Mouse (Mus musculus) spleen, postnatal 10 days (tissue): ENCODE data around the gene Gm17332.
A peak's percentile ranks its signal among the peaks of the same experiment; 100 is the strongest.
"Not testable (repeated sequence)": the region's sequence is repeated elsewhere in the genome, so short reads cannot be mapped to it uniquely, and the experiment has no call there.

Experiments used
- DNase-seq, 2 experiments: peaks; one replicate each; pipeline ENCODE4 v3.0.0; 2021 to 2022; ENCODE audit warnings: low spot score in 2 of 2

Gm17332 gene

DNA sequence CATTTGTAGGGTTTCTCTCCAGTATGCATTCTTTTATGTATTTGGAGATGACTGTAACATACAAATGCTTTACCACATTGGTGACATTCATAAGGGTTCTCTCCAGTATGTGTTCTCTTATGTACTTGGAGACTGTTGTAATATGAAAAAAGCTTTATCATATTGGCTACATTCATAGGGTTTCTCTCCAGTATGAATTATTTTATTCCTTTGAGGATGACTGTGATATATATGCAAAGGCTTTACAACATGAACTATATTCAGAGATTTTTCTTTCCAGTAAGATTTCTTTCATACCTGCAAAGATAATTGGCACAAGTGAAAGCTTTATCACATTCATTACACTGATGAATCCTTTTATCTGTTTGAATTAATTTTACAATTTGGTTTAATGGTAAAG is at the start of gene Gm17332:
Gm17332 (minus strand) TSS at position 101 of the 400 bp plus-strand sequence.
- no peak for DNase-seq

- no peak for DNase-seq
Observed at GRCm38 (mm10) chr11:31229966-31230365, 47.7 kb upstream of the Gm17332 start.

DNA sequence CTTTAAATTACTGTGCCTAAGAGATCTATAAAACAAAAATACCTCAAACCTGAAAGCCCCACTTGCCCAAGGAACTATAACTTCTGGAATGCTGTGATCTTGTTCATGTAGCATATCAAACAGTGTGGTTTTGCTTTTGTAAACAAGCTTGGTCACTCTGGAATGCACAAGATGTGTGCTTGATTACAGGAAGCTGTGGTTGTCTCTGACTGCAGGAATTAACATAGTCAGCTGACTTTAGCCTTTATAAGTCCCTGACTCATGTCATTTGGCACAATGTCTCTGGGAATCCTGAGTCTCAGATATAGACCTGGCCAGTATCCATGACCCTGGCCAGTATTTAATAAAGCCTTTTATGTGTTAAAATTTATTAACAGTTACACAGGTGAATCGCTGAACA is 43.1 kb upstream of the Gm17332 start:
- DNase-seq, result no peak

DNA sequence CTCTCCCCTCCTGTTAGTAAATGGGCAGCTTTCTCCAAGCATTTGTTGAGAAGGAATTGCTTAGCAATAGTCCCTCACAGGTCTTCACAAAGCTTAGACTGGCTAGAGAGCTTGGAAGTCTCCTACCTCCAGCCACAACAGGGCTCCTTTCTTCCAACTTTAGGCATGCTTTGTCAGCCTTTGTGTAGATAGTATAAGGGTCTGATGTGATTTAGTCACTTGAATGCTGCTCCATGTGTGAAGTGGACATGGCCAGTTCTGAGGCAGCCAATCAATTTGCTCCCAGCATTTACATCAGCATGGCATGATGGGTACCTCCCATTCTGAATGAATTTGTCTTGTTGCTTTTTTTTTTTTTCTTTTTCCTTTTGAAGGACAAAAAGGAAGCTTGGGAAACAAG is 35.7 kb upstream of the Gm17332 start:
- no peak for DNase-seq

DNA sequence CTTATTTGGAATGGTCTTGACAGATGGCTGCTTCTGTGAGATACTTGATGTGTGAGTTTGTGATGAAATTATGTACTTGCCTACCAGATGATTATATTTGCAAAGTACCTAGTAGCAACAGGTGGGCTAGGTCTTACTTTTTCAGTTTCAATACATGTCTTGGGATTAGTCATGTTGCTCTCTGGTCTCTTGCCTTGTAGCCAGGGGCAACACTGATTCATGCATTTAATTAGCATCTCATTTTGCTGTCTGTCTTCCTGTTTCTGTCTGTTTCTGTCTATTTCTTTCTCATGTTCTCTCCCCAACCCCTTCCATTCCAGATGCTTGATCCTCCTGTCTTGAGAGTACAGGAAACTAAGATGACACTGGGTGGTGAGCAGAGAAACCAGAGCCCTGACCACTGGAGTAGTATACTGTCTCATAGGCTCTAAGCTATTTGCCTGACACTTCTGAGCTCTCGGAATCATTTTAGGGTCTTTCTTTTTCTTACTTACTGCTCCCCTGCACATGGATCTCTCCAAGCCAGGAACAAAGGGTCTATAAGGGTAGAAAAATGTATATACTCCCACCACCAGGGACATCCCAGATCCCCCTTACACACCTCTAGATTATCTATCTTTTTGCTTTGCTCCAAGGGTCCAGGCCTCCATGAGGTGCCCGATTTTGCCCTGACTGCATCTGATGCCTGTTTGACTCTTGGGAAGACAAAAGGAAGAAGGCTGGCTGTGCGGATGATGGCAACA is 13.5 kb upstream of the Gm17332 start:
- no peak for DNase-seq

GRCm38 (mm10) chr11:31194761-31195160 is 12.5 kb upstream of the Gm17332 start:
- DNase-seq, result no peak

GRCm38 (mm10) chr11:31170052-31170646 is 12.1 kb downstream of the Gm17332 start:
- peak; percentile 55 to 76 for DNase-seq

GRCm38 (mm10) chr11:31169161-31170051 is 12.9 kb downstream of the Gm17332 start:
- DNase-seq, result peak; percentile 16 to 38

DNA sequence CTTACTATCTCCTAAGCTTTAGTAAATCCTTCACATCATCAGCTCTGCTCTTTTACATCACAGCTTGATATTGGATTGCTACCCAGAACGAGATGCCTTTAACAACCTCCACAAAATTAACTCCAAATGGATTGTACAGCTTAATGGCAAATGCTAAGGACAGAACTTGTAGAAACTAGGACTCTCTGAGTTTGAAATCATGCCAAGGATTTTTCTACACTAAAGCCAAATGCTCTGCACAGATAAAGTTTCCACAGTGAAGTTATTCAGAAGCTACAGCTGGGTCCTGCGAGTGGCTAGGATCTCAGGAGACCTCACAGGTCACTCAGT is 13.5 kb downstream of the Gm17332 start:
- DNase-seq, result no peak

- DNase-seq, result no peak
Observed at GRCm38 (mm10) chr11:31157021-31157420, 25.2 kb downstream of the Gm17332 start.

GRCm38 (mm10) chr11:31138394-31138793 is 43.9 kb downstream of the Gm17332 start:
- not testable (repeated sequence) for DNase-seq

GRCm38 (mm10) chr11:31134824-31135223 is 47.4 kb downstream of the Gm17332 start:
- not testable (repeated sequence) for DNase-seq

GRCm38 (mm10) chr11:31133726-31134125 is 48.5 kb downstream of the Gm17332 start:
- not testable (repeated sequence) for DNase-seq
